Mouse (Mus musculus): ENCODE measurements around the gene Ldb2. TPM values are rescaled to one million over a fixed set of nuclear protein-coding genes. Genes with fewer than 3 reads are reported as not detected.
A peak's percentile ranks its signal among the peaks of the same experiment; 100 is the strongest.

Ldb2 gene
- polyA plus RNA-seq, 1 experiment from 2014 or later = 68.9 TPM

- Histone ChIP-seq H3K9ac (replicated peaks) (no peak overlapping the region), H3K36me3 (no peaks in the 10 kb centered on the region), H3K27ac (replicated peaks) (no peak overlapping the region), H3K9me3 (replicated peaks) (no peaks in the 10 kb centered on the region), H3K27me3 (replicated peaks) (no peaks in the 10 kb centered on the region), H3K4me3 (replicated peaks) (no peak overlapping the region), H3K4me2 (no peak overlapping the region), H3K4me1 (peaks cover 9% of the 10 kb centered on the region)
- WGBS = 61% methylated on average over 10 of the region's 10 CpGs
- 0 out of 2 replicates have a peak, but pooled peaks have one; percentile 35 for ATAC-seq (ENCODE audit: low FRiP score)
These were observed 219.5 kb downstream of the Ldb2 start for GRCm38 (mm10) chr5:44579899-44580459.

GRCm38 (mm10) chr5:44576682-44577349 lies 222.7 kb downstream of the Ldb2 start:
- ATAC-seq (ENCODE audit: low FRiP score) = no peak
- no peak overlapping the region for H3K4me2 ChIP-seq
- H3K27ac ChIP-seq (replicated peaks) = no peak overlapping the region
- H3K36me3 ChIP-seq = no peaks in the 10 kb centered on the region
- no peak overlapping the region for H3K4me3 ChIP-seq (replicated peaks)
- H3K9ac ChIP-seq (replicated peaks) = no peak overlapping the region
- no peaks in the 10 kb centered on the region for H3K9me3 ChIP-seq (replicated peaks)
- 82% methylated on average over 2 of the region's 2 CpGs for WGBS
- peaks cover 9% of the 10 kb centered on the region for H3K4me1 ChIP-seq
- H3K27me3 ChIP-seq (replicated peaks) = no peaks in the 10 kb centered on the region

- H3K9ac ChIP-seq (replicated peaks) = no peak overlapping the region
- no peak overlapping the region for H3K27ac ChIP-seq (replicated peaks)
- no peaks in the 10 kb centered on the region for H3K4me1 ChIP-seq
- H3K36me3 ChIP-seq = no peaks in the 10 kb centered on the region
- no peaks in the 10 kb centered on the region for H3K27me3 ChIP-seq (replicated peaks)
- H3K4me3 ChIP-seq (replicated peaks) = no peak overlapping the region
- no peak overlapping the region for H3K4me2 ChIP-seq
- no peak for ATAC-seq (ENCODE audit: low FRiP score)
- 98% methylated on average over 1 of the region's 1 CpGs for WGBS
- no peaks in the 10 kb centered on the region for H3K9me3 ChIP-seq (replicated peaks)
These were observed 224.8 kb downstream of the Ldb2 start for GRCm38 (mm10) chr5:44574681-44575080.

GRCm38 (mm10) chr5:44553765-44554352 lies 245.6 kb downstream of the Ldb2 start:
- no peaks in the 10 kb centered on the region for H3K36me3 ChIP-seq
- WGBS = 80% methylated on average over 11 of the region's 11 CpGs
- H3K27me3 ChIP-seq (replicated peaks) = no peaks in the 10 kb centered on the region
- no peaks in the 10 kb centered on the region; the same call in 1 of the 2 replicates for H3K9me3 ChIP-seq (replicated peaks)
- H3K4me1 ChIP-seq = 0 out of 2 replicates have a peak, but pooled peaks cover 2% of the 10 kb centered on the region
- no peak overlapping the region for H3K4me3 ChIP-seq (replicated peaks)
- no peak overlapping the region for H3K4me2 ChIP-seq
- H3K27ac ChIP-seq (replicated peaks) = no peak overlapping the region
- H3K9ac ChIP-seq (replicated peaks) = no peak overlapping the region
- no peak for ATAC-seq (ENCODE audit: low FRiP score)

GRCm38 (mm10) chr5:44553155-44553554 lies 246.3 kb downstream of the Ldb2 start:
- H3K27ac ChIP-seq (replicated peaks) = no peak overlapping the region
- H3K9ac ChIP-seq (replicated peaks) = no peak overlapping the region
- no peaks in the 10 kb centered on the region; the same call in 1 of the 2 replicates for H3K9me3 ChIP-seq (replicated peaks)
- no peak overlapping the region for H3K4me3 ChIP-seq (replicated peaks)
- no peaks in the 10 kb centered on the region for H3K36me3 ChIP-seq
- H3K4me1 ChIP-seq = no peaks in the 10 kb centered on the region
- H3K4me2 ChIP-seq = no peak overlapping the region
- H3K27me3 ChIP-seq (replicated peaks) = no peaks in the 10 kb centered on the region
- no peak for ATAC-seq (ENCODE audit: low FRiP score)

GRCm38 (mm10) chr5:44552121-44552520 lies 247.4 kb downstream of the Ldb2 start:
- Histone ChIP-seq H3K4me2 (no peak overlapping the region), H3K4me3 (replicated peaks) (no peak overlapping the region), H3K27me3 (replicated peaks) (no peaks in the 10 kb centered on the region), H3K4me1 (no peaks in the 10 kb centered on the region), H3K9ac (replicated peaks) (no peak overlapping the region), H3K9me3 (replicated peaks) (no peaks in the 10 kb centered on the region; the same call in 1 of the 2 replicates), H3K36me3 (no peaks in the 10 kb centered on the region), H3K27ac (replicated peaks) (no peak overlapping the region)
- WGBS = 80% methylated on average over 8 of the region's 8 CpGs
- ATAC-seq (ENCODE audit: low FRiP score) = no peak

GRCm38 (mm10) chr5:44548468-44548867 lies 251.0 kb downstream of the Ldb2 start:
- ATAC-seq (ENCODE audit: low FRiP score) = no peak
- H3K9me3 ChIP-seq (replicated peaks) = no peaks in the 10 kb centered on the region
- no peaks in the 10 kb centered on the region for H3K4me1 ChIP-seq
- 59% methylated on average over 11 of the region's 11 CpGs for WGBS
- H3K27ac ChIP-seq (replicated peaks) = no peak overlapping the region
- no peaks in the 10 kb centered on the region for H3K36me3 ChIP-seq
- no peak overlapping the region for H3K9ac ChIP-seq (replicated peaks)
- H3K27me3 ChIP-seq (replicated peaks) = no peaks in the 10 kb centered on the region
- H3K4me2 ChIP-seq = no peak overlapping the region
- no peak overlapping the region for H3K4me3 ChIP-seq (replicated peaks)

GRCm38 (mm10) chr5:44543472-44544132 lies 255.9 kb downstream of the Ldb2 start:
- no peak overlapping the region for H3K4me3 ChIP-seq (replicated peaks)
- no peak overlapping the region for H3K27ac ChIP-seq (replicated peaks)
- no peak overlapping the region for H3K4me2 ChIP-seq
- no peak overlapping the region for H3K9ac ChIP-seq (replicated peaks)
- no peaks in the 10 kb centered on the region for H3K36me3 ChIP-seq
- no peak for ATAC-seq (ENCODE audit: low FRiP score)
- H3K9me3 ChIP-seq (replicated peaks) = no peaks in the 10 kb centered on the region
- WGBS = 87% methylated on average over 2 of the region's 2 CpGs
- peaks cover 7% of the 10 kb centered on the region for H3K4me1 ChIP-seq
- no peaks in the 10 kb centered on the region for H3K27me3 ChIP-seq (replicated peaks)

- Histone ChIP-seq H3K4me3 (replicated peaks) (no peak overlapping the region), H3K4me2 (no peak overlapping the region), H3K4me1 (peaks cover 11% of the 10 kb centered on the region), H3K27ac (replicated peaks) (no peak overlapping the region), H3K9ac (replicated peaks) (no peak overlapping the region), H3K9me3 (replicated peaks) (no peaks in the 10 kb centered on the region), H3K36me3 (no peaks in the 10 kb centered on the region), H3K27me3 (replicated peaks) (no peaks in the 10 kb centered on the region)
- ATAC-seq (ENCODE audit: low FRiP score) = no peak
- WGBS = 69% methylated on average over 9 of the region's 9 CpGs
These were observed 257.7 kb downstream of the Ldb2 start for GRCm38 (mm10) chr5:44541748-44542147.

- Histone ChIP-seq H3K27ac (replicated peaks) (no peak overlapping the region), H3K4me2 (no peak overlapping the region), H3K9me3 (replicated peaks) (no peaks in the 10 kb centered on the region), H3K27me3 (replicated peaks) (no peaks in the 10 kb centered on the region), H3K9ac (replicated peaks) (no peak overlapping the region), H3K4me1 (peaks cover 11% of the 10 kb centered on the region), H3K4me3 (replicated peaks) (no peak overlapping the region), H3K36me3 (peaks cover 3% of the 10 kb centered on the region; the same call in 1 of the 2 replicates)
- no peak for ATAC-seq (ENCODE audit: low FRiP score)
- WGBS = 24% methylated on average over 2 of the region's 2 CpGs
These were observed 260.8 kb downstream of the Ldb2 start for GRCm38 (mm10) chr5:44538687-44539086.

- Histone ChIP-seq H3K4me2 (no peak overlapping the region), H3K4me1 (peaks cover 11% of the 10 kb centered on the region), H3K9me3 (replicated peaks) (no peaks in the 10 kb centered on the region), H3K36me3 (peaks cover 3% of the 10 kb centered on the region; the same call in 1 of the 2 replicates), H3K9ac (replicated peaks) (no peak overlapping the region), H3K4me3 (replicated peaks) (no peak overlapping the region), H3K27me3 (replicated peaks) (no peaks in the 10 kb centered on the region), H3K27ac (replicated peaks) (no peak overlapping the region)
- WGBS = 2% methylated on average over 5 of the region's 5 CpGs
- peak; percentile 91 for ATAC-seq (ENCODE audit: low FRiP score)
These were observed 261.5 kb downstream of the Ldb2 start for GRCm38 (mm10) chr5:44538000-44538395.

Data from neural tube, embryonic 15.5 days (tissue).